Mouse (Mus musculus) liver, postnatal 0 days (tissue): ENCODE measurements around the gene Krtap29-1.

Source experiments
- CTCF ChIP-seq: sonication (generic); IDR thresholded peaks from 2 replicates; pipeline ENCODE4 v1.5.1; 2016; ENCODE audit warnings: antibody characterized with exemption, low read depth
- EP300 ChIP-seq: IDR thresholded peaks from 2 replicates; pipeline ENCODE4 v1.6.1; 2016; ENCODE audit warnings: antibody characterized with exemption, low read depth, mild to moderate bottlenecking

DNA sequence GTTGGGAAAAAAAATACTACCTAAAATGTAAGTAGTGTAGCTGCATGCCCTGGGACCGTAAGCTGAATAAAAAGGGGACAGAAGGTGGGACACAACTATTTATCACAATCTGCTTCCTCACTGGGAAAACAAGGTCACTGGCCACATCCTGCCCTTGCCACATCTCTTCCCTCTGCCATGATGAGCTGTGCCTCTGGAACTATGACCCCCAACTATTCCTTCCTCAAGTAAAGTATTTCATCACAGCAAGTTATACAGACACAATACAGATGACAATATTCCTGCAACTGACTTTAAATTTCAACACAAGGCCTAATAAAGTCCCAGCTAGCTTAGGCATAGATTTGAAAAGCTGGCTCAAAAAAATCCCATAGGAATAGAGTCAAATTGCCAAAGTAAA is 40.6 kb upstream of the Krtap29-1 start:
- TF ChIP-seq CTCF (no peak), EP300 (no peak)
